Mouse (Mus musculus) lung, adult 2 months (tissue): ENCODE results near the gene Cnr2.

Source experiments
- CTCF ChIP-seq: fragments of 200-500 bp; IDR thresholded peaks from 2 replicates; pipeline ENCODE4 v1.5.1; 2011; ENCODE audit warnings: mild to moderate bottlenecking, low read length, control low read depth; ENCODE audit not compliant: insufficient read depth
- POLR2A ChIP-seq: fragments of 200-500 bp; IDR thresholded peaks from 2 replicates; pipeline ENCODE4 v1.6.1; 2011; ENCODE audit warnings: low read depth, mild to moderate bottlenecking, control low read depth, low read length, borderline replicate concordance; ENCODE audit errors: extremely low read depth

- TF ChIP-seq CTCF (peak; percentile 17; the same call in 1 of the 2 replicates), POLR2A (no peak)
Measured at GRCm38 (mm10) chr4:135951505-135951904, 56.3 kb downstream of the Cnr2 start.
